Mouse (Mus musculus) liver, adult 2 months (tissue): ENCODE results near the gene Dmrtc2.

Experiments used
- CTCF ChIP-seq: fragments of 200-500 bp; IDR thresholded peaks from 2 replicates; pipeline ENCODE4 v1.5.1; 2011; ENCODE audit warnings: low read depth, low read length, control low read depth
- POLR2A ChIP-seq: fragments of 200-500 bp; IDR thresholded peaks from 2 replicates; pipeline ENCODE4 v1.6.1; 2011; ENCODE audit warnings: low read length, control low read depth; ENCODE audit not compliant: insufficient read depth; ENCODE audit errors: extremely low read depth

- TF ChIP-seq POLR2A (no peak), CTCF (no peak)
Observed at GRCm38 (mm10) chr7:24886308-24886633, 16.4 kb downstream of the Dmrtc2 start.
